Mouse (Mus musculus) lung, adult 2 months (tissue): ENCODE results near the gene Bdh2. TPM values are rescaled to one million over a fixed set of nuclear protein-coding genes. Genes with fewer than 3 reads are reported as not detected.

Experiments used
- DNase-seq: peaks from one replicate; pipeline ENCODE4 v3.0.0; 2022
- H3K4me1 ChIP-seq: fragments of 200-500 bp; 2 replicates; pipeline ENCODE4 v1.6.1; 2011; ENCODE audit warnings: low read length; ENCODE audit not compliant: control insufficient read depth, insufficient read depth
- H3K4me3 ChIP-seq: fragments of 200-500 bp; replicated peaks from 2 replicates; pipeline ENCODE3; 2011; ENCODE audit warnings: low read depth, mild to moderate bottlenecking, control low read depth, low read length; ENCODE audit errors: extremely low read depth
- CTCF ChIP-seq: fragments of 200-500 bp; IDR thresholded peaks from 2 replicates; pipeline ENCODE4 v1.5.1; 2011; ENCODE audit warnings: mild to moderate bottlenecking, low read length, control low read depth; ENCODE audit not compliant: insufficient read depth
- POLR2A ChIP-seq: fragments of 200-500 bp; IDR thresholded peaks from 2 replicates; pipeline ENCODE4 v1.6.1; 2011; ENCODE audit warnings: low read depth, mild to moderate bottlenecking, control low read depth, low read length, borderline replicate concordance; ENCODE audit errors: extremely low read depth
- WGBS: fragments of 180-500 bp; shearing (Covaris S2); methylation state at CpG from one replicate; pipeline ENCODE4 v1.1.7; 2018; 5-methylcytosine and 5-hydroxymethylcytosine counted together
- polyA plus RNA-seq: library from polyadenylated mRNA; depleted of rRNA; stranded (reverse); fragments of >200 nt; gene quantifications from 2 replicates; pipeline ENCODE4 v1.2.3, GENCODE M21; 2012

The Bdh2 gene
- polyA plus RNA-seq, 1 experiment, result 1.2 TPM

- 0 out of 2 replicates have a peak, but pooled peaks cover 2% of the 10 kb centered on the region for H3K4me1 ChIP-seq
- DNase-seq, result peak; percentile 24
- 100% methylated on average over 7 of the region's 7 CpGs for WGBS
- H3K4me3 ChIP-seq, result no peak overlapping the region
- TF ChIP-seq CTCF, result peak; percentile 27; the same call in 1 of the 2 replicates
- TF ChIP-seq POLR2A, result no peak
Observed at GRCm38 (mm10) chr3:135290249-135290894, 9.4 kb downstream of the Bdh2 start.

- H3K4me1 ChIP-seq, result no peaks in the 10 kb centered on the region
- TF ChIP-seq POLR2A (no peak), CTCF (no peak)
- whole genome bisulfite sequencing, result 45% methylated on average over 7 of the region's 7 CpGs
- no peak for DNase-seq
- H3K4me3 ChIP-seq, result no peak overlapping the region
Observed at GRCm38 (mm10) chr3:135293703-135294102, 12.7 kb downstream of the Bdh2 start.

GRCm38 (mm10) chr3:135295559-135295958, 14.5 kb downstream of the Bdh2 start:
- Histone ChIP-seq H3K4me1 (no peaks in the 10 kb centered on the region), H3K4me3 (no peak overlapping the region)
- WGBS, result 98% methylated on average over 1 of the region's 1 CpGs
- no peak for DNase-seq
- no peak for TF ChIP-seq CTCF
- no peak for TF ChIP-seq POLR2A

GRCm38 (mm10) chr3:135298560-135298959, 17.5 kb downstream of the Bdh2 start:
- no peak overlapping the region for H3K4me3 ChIP-seq
- no peak for DNase-seq
- 46% methylated on average over 3 of the region's 3 CpGs for WGBS
- H3K4me1 ChIP-seq, result no peaks in the 10 kb centered on the region
- no peak for TF ChIP-seq CTCF
- TF ChIP-seq POLR2A, result no peak

GRCm38 (mm10) chr3:135300081-135300480, 19.1 kb downstream of the Bdh2 start:
- no peak for TF ChIP-seq POLR2A
- TF ChIP-seq CTCF, result no peak
- no peaks in the 10 kb centered on the region for H3K4me1 ChIP-seq
- no peak for DNase-seq
- H3K4me3 ChIP-seq, result no peak overlapping the region
- WGBS, result 66% methylated on average over 6 of the region's 6 CpGs

- TF ChIP-seq POLR2A (no peak), CTCF (no peak)
- no peak overlapping the region for H3K4me3 ChIP-seq
- 68% methylated on average over 6 of the region's 6 CpGs for WGBS
- H3K4me1 ChIP-seq, result no peaks in the 10 kb centered on the region
- DNase-seq, result no peak
Observed at GRCm38 (mm10) chr3:135304060-135304459, 23.0 kb downstream of the Bdh2 start.

GRCm38 (mm10) chr3:135304566-135304965, 23.5 kb downstream of the Bdh2 start:
- WGBS, result 43% methylated on average over 9 of the region's 9 CpGs
- no peaks in the 10 kb centered on the region for H3K4me1 ChIP-seq
- no peak for DNase-seq
- no peak for TF ChIP-seq POLR2A
- TF ChIP-seq CTCF, result no peak
- H3K4me3 ChIP-seq, result no peak overlapping the region

GRCm38 (mm10) chr3:135307411-135308259, 26.6 kb downstream of the Bdh2 start, which contains the start of gene Slc9b2:
Gene Slc9b2 (plus strand): TSS chr3:135307700.
- 7% methylated on average over 28 of the region's 28 CpGs for WGBS

GRCm38 (mm10) chr3:135312916-135313491, 32.0 kb downstream of the Bdh2 start:
- no peak for DNase-seq
- no peak for TF ChIP-seq POLR2A
- no peak for TF ChIP-seq CTCF
- Histone ChIP-seq H3K4me3 (no peak overlapping the region), H3K4me1 (no peaks in the 10 kb centered on the region)
- WGBS, result 50% methylated on average over 2 of the region's 2 CpGs

More at GRCm38 (mm10) chr3:135307411-135308259, 26.6 kb downstream of the Bdh2 start, which contains the start of gene Slc9b2:
- no peaks in the 10 kb centered on the region for H3K4me1 ChIP-seq
- TF ChIP-seq POLR2A (no peak), CTCF (no peak)
- peak within 1 kb of the TSS; percentile 49 for H3K4me3 ChIP-seq
- peak; percentile 25 for DNase-seq

GRCm38 (mm10) chr3:135313727-135314126, 32.7 kb downstream of the Bdh2 start:
- no peaks in the 10 kb centered on the region for H3K4me1 ChIP-seq
- TF ChIP-seq CTCF (no peak), POLR2A (no peak)
- 72% methylated on average over 2 of the region's 2 CpGs for WGBS
- no peak overlapping the region for H3K4me3 ChIP-seq
- DNase-seq, result no peak
